Mouse (Mus musculus): Measurements from ENCODE around the gene Utp4. TPM values are rescaled to one million over a fixed set of nuclear protein-coding genes. Genes with fewer than 3 reads are reported as not detected.

Gene Utp4
- polyA plus RNA-seq, 1 experiment: 67.3 TPM

GRCm38 (mm10) chr8:106870051-106870450 lies 23.4 kb upstream of the Utp4 start, which contains the start of gene Has3:
Gene Has3, plus strand, starts transcription at chr8:106870242.
- Histone ChIP-seq H3K79me3 (ENCODE audit: low read depth) (no peaks in the 10 kb centered on the region), H3K36me3 (ENCODE audit: control insufficient read depth, insufficient read depth) (no peaks in the 10 kb centered on the region), H3K27me3 (ENCODE audit: control insufficient read depth, insufficient read depth, insufficient read length) (peaks cover 10% of the 10 kb centered on the region), H3K4me3 (ENCODE audit: insufficient read depth, poor library complexity, severe bottlenecking) (no peak within 1 kb of the TSS), H3ac (ENCODE audit: control insufficient read depth, insufficient read length, low read depth) (peak within 1 kb of the TSS; percentile 31), H3K79me2 (ENCODE audit: control insufficient read depth, insufficient read depth) (no peaks in the 10 kb centered on the region)
- TF ChIP-seq CEBPB (IDR thresholded peaks at IDR 0.05; ENCODE audit: low read depth) (no peak), CTCF (IDR thresholded peaks at IDR 0.05; ENCODE audit: control insufficient read depth, insufficient read depth, insufficient read length) (no peak), MYOG (IDR thresholded peaks at IDR 0.05; ENCODE audit: control insufficient read depth, extremely low read depth, insufficient read length) (no peak), MYOD1 (IDR thresholded peaks at IDR 0.05; ENCODE audit: control insufficient read depth, insufficient read length, low read depth) (no peak), MAX (IDR thresholded peaks at IDR 0.05) (no peak), FOSL1 (IDR thresholded peaks at IDR 0.05; ENCODE audit: insufficient read depth, low read length, poor library complexity, severe bottlenecking) (no peak), USF1 (IDR thresholded peaks at IDR 0.05; ENCODE audit: low read depth) (no peak)

- no peaks in the 10 kb centered on the region for H3K36me3 ChIP-seq (ENCODE audit: control insufficient read depth, insufficient read depth)
- H3K79me3 ChIP-seq (ENCODE audit: low read depth): no peaks in the 10 kb centered on the region
- H3K27me3 ChIP-seq (ENCODE audit: control insufficient read depth, insufficient read depth, insufficient read length): peaks cover 10% of the 10 kb centered on the region
Observed at GRCm38 (mm10) chr8:106870537-106871327, 22.7 kb upstream of the Utp4 start.

DNA sequence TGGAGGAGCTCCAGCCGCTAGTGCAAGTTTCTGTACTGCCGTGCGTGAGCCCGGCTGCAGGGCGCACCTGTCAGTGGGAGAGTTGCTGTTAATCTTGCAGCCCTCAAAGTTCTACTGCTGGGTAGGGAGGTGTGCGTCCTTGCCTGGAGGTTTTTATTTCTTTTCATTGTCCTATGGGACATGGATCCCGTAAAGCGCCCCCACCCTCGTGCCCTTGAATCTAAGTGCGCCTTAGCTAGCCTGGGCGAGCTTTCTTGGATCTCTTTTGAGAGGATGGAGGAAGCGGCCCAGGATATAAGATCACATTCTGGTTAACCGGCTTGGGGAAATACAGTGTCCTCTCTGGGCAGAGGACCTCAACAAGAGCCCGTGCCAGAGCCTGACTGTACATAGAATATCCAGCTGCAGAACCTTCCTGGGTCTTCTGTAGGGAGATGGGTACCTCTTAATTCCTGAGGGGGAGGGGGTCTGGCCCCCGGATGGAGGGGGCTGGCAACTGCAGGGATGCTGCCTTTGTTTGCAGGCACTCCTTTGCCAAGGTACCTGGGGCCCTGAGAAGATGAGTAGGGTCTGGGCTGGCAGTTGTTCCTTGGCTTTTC lies 22.0 kb upstream of the Utp4 start:
- no peak for TF ChIP-seq MAX (IDR thresholded peaks at IDR 0.05)
- TF ChIP-seq MYOG (IDR thresholded peaks at IDR 0.05; ENCODE audit: control insufficient read depth, extremely low read depth, insufficient read length): no peak
- no peak for TF ChIP-seq CTCF (IDR thresholded peaks at IDR 0.05; ENCODE audit: control insufficient read depth, insufficient read depth, insufficient read length)
- no peak for TF ChIP-seq CEBPB (IDR thresholded peaks at IDR 0.05; ENCODE audit: low read depth)
- no peak for TF ChIP-seq USF1 (IDR thresholded peaks at IDR 0.05; ENCODE audit: low read depth)
- no peak for TF ChIP-seq MYOD1 (IDR thresholded peaks at IDR 0.05; ENCODE audit: control insufficient read depth, insufficient read length, low read depth)
- no peak for TF ChIP-seq FOSL1 (IDR thresholded peaks at IDR 0.05; ENCODE audit: insufficient read depth, low read length, poor library complexity, severe bottlenecking)
- Histone ChIP-seq H3ac (ENCODE audit: control insufficient read depth, insufficient read length, low read depth) (peak overlapping the region; percentile 8), H3K36me3 (ENCODE audit: control insufficient read depth, insufficient read depth) (no peaks in the 10 kb centered on the region), H3K79me3 (ENCODE audit: low read depth) (no peaks in the 10 kb centered on the region), H3K27me3 (ENCODE audit: control insufficient read depth, insufficient read depth, insufficient read length) (peaks cover 10% of the 10 kb centered on the region), H3K79me2 (ENCODE audit: control insufficient read depth, insufficient read depth) (no peaks in the 10 kb centered on the region), H3K4me3 (ENCODE audit: insufficient read depth, poor library complexity, severe bottlenecking) (no peak overlapping the region)

More at GRCm38 (mm10) chr8:106870537-106871327, 22.7 kb upstream of the Utp4 start:
- peak overlapping the region; percentile 31 for H3ac ChIP-seq (ENCODE audit: control insufficient read depth, insufficient read length, low read depth)
- TF ChIP-seq MYOD1 (IDR thresholded peaks at IDR 0.05; ENCODE audit: control insufficient read depth, insufficient read length, low read depth): no peak
- TF ChIP-seq MAX (IDR thresholded peaks at IDR 0.05): no peak
- TF ChIP-seq USF1 (IDR thresholded peaks at IDR 0.05; ENCODE audit: low read depth): no peak
- no peak for TF ChIP-seq CEBPB (IDR thresholded peaks at IDR 0.05; ENCODE audit: low read depth)
- TF ChIP-seq FOSL1 (IDR thresholded peaks at IDR 0.05; ENCODE audit: insufficient read depth, low read length, poor library complexity, severe bottlenecking): no peak
- TF ChIP-seq CTCF (IDR thresholded peaks at IDR 0.05; ENCODE audit: control insufficient read depth, insufficient read depth, insufficient read length): no peak
- no peak for TF ChIP-seq MYOG (IDR thresholded peaks at IDR 0.05; ENCODE audit: control insufficient read depth, extremely low read depth, insufficient read length)
- H3K4me3 ChIP-seq (ENCODE audit: insufficient read depth, poor library complexity, severe bottlenecking): no peak overlapping the region
- H3K79me2 ChIP-seq (ENCODE audit: control insufficient read depth, insufficient read depth): no peaks in the 10 kb centered on the region

- peak overlapping the region; percentile 48 for H3ac ChIP-seq (ENCODE audit: control insufficient read depth, insufficient read length, low read depth)
- no peak overlapping the region for H3K4me3 ChIP-seq (ENCODE audit: insufficient read depth, poor library complexity, severe bottlenecking)
- no peaks in the 10 kb centered on the region for H3K79me2 ChIP-seq (ENCODE audit: control insufficient read depth, insufficient read depth)
- no peaks in the 10 kb centered on the region for H3K79me3 ChIP-seq (ENCODE audit: low read depth)
- peaks cover 10% of the 10 kb centered on the region for H3K27me3 ChIP-seq (ENCODE audit: control insufficient read depth, insufficient read depth, insufficient read length)
- H3K36me3 ChIP-seq (ENCODE audit: control insufficient read depth, insufficient read depth): no peaks in the 10 kb centered on the region
- TF ChIP-seq CTCF (IDR thresholded peaks at IDR 0.05; ENCODE audit: control insufficient read depth, insufficient read depth, insufficient read length) (no peak), MYOD1 (IDR thresholded peaks at IDR 0.05; ENCODE audit: control insufficient read depth, insufficient read length, low read depth) (no peak), USF1 (IDR thresholded peaks at IDR 0.05; ENCODE audit: low read depth) (no peak), CEBPB (IDR thresholded peaks at IDR 0.05; ENCODE audit: low read depth) (no peak), MYOG (IDR thresholded peaks at IDR 0.05; ENCODE audit: control insufficient read depth, extremely low read depth, insufficient read length) (no peak), FOSL1 (IDR thresholded peaks at IDR 0.05; ENCODE audit: insufficient read depth, low read length, poor library complexity, severe bottlenecking) (no peak), MAX (IDR thresholded peaks at IDR 0.05) (no peak)
Observed at GRCm38 (mm10) chr8:106871931-106872371, 21.5 kb upstream of the Utp4 start.

- Histone ChIP-seq H3K79me3 (ENCODE audit: low read depth) (no peaks in the 10 kb centered on the region), H3K79me2 (ENCODE audit: control insufficient read depth, insufficient read depth) (no peaks in the 10 kb centered on the region), H3K4me3 (ENCODE audit: insufficient read depth, poor library complexity, severe bottlenecking) (no peak overlapping the region), H3ac (ENCODE audit: control insufficient read depth, insufficient read length, low read depth) (no peak overlapping the region), H3K36me3 (ENCODE audit: control insufficient read depth, insufficient read depth) (peaks cover 5% of the 10 kb centered on the region), H3K27me3 (ENCODE audit: control insufficient read depth, insufficient read depth, insufficient read length) (peaks cover 10% of the 10 kb centered on the region)
- no peak for TF ChIP-seq FOSL1 (IDR thresholded peaks at IDR 0.05; ENCODE audit: insufficient read depth, low read length, poor library complexity, severe bottlenecking)
- TF ChIP-seq MYOG (IDR thresholded peaks at IDR 0.05; ENCODE audit: control insufficient read depth, extremely low read depth, insufficient read length): no peak
- TF ChIP-seq USF1 (IDR thresholded peaks at IDR 0.05; ENCODE audit: low read depth): no peak
- no peak for TF ChIP-seq MAX (IDR thresholded peaks at IDR 0.05)
- TF ChIP-seq CTCF (IDR thresholded peaks at IDR 0.05; ENCODE audit: control insufficient read depth, insufficient read depth, insufficient read length): no peak
- no peak for TF ChIP-seq MYOD1 (IDR thresholded peaks at IDR 0.05; ENCODE audit: control insufficient read depth, insufficient read length, low read depth)
- no peak for TF ChIP-seq CEBPB (IDR thresholded peaks at IDR 0.05; ENCODE audit: low read depth)
Observed at GRCm38 (mm10) chr8:106872454-106873034, 20.9 kb upstream of the Utp4 start.
